Mouse (Mus musculus) embryonic facial prominence, embryonic 11.5 days (tissue): ENCODE measurements around the gene Slc28a3. TPM values are rescaled to one million over a fixed set of nuclear protein-coding genes. Genes with fewer than 3 reads are reported as not detected.
A peak's percentile ranks its signal among the peaks of the same experiment; 100 is the strongest.

Source experiments
- ATAC-seq: fragments of 200-750 bp; cut with Nextera tagmentation; replicated peaks from 2 replicates; pipeline ENCODE4 v1.8.0; 2017; ENCODE audit warnings: low read depth; ENCODE audit not compliant: insufficient number of reproducible peaks, low FRiP score, low TSS enrichment
- DNase-seq: peaks from one replicate; pipeline ENCODE4 v3.0.0-alpha.2; 2015; ENCODE audit warnings: low spot score
- H3K27ac ChIP-seq: fragments of 300-500 bp; sonication (generic); replicated peaks from 2 replicates; pipeline ENCODE4 v1.5.1; 2014; ENCODE audit warnings: mild to moderate bottlenecking, low read depth, low read length, control low read depth
- H3K27me3 ChIP-seq: fragments of 300-500 bp; sonication (generic); 2 replicates; pipeline ENCODE4 v1.6.1; 2014; ENCODE audit warnings: mild to moderate bottlenecking, low read length, moderate library complexity, mixed read lengths; ENCODE audit not compliant: control insufficient read depth, insufficient read depth
- H3K36me3 ChIP-seq: fragments of 300-500 bp; sonication (generic); replicated peaks from 2 replicates; pipeline ENCODE4 v1.6.1; 2014; ENCODE audit warnings: low read depth, mild to moderate bottlenecking, low read length, moderate library complexity, mixed read lengths; ENCODE audit not compliant: control insufficient read depth, insufficient read depth
- H3K4me1 ChIP-seq: fragments of 300-500 bp; sonication (generic); 2 replicates; pipeline ENCODE4 v1.6.1; 2014; ENCODE audit warnings: low read length, mixed read lengths; ENCODE audit not compliant: control insufficient read depth, insufficient read depth
- H3K4me2 ChIP-seq: fragments of 300-500 bp; sonication (generic); 2 replicates; pipeline ENCODE4 v1.6.1; 2014; ENCODE audit warnings: low read depth, mild to moderate bottlenecking, control low read depth, low read length, moderate library complexity
- H3K4me3 ChIP-seq: fragments of 300-500 bp; sonication (generic); 2 replicates; pipeline ENCODE4 v1.5.1; 2014; ENCODE audit warnings: low read depth, low read length, control low read depth
- H3K9ac ChIP-seq: fragments of 300-500 bp; sonication (generic); replicated peaks from 2 replicates; pipeline ENCODE4 v1.6.1; 2014; ENCODE audit warnings: mild to moderate bottlenecking, control low read depth, low read length
- H3K9me3 ChIP-seq: fragments of 300-500 bp; sonication (generic); replicated peaks from 2 replicates; pipeline ENCODE4 v1.6.1; 2016; ENCODE audit warnings: mild to moderate bottlenecking, low read length, inconsistent platforms, mixed read lengths; ENCODE audit not compliant: control insufficient read depth
- WGBS: fragments of 180-500 bp; shearing (Covaris S2); extraction: QIAGEN DNeasy Blood & Tissue Kit; methylation state at CpG from one replicate; pipeline ENCODE4 v1.1.7; 2014; 5-methylcytosine and 5-hydroxymethylcytosine counted together
- polyA plus RNA-seq: library from polyadenylated mRNA; unstranded; fragments of >200 nt; fragmentation: Nextera tagmentation; extraction: Ambion mirVana; gene quantifications from 2 replicates; pipeline ENCODE4 v1.2.1, GENCODE M21; 2014

The Slc28a3 gene
- 0.07 TPM in 1 of 2 replicates, not detected in the other for polyA plus RNA-seq

GRCm38 (mm10) chr13:58610716-58611115 lies at the start of gene Slc28a3:
Gene Slc28a3, minus strand, starts transcription at chr13:58610877.
- H3K9ac ChIP-seq = no peak within 1 kb of the TSS
- no peak for DNase-seq
- 5% methylated on average over 12 of the region's 12 CpGs for WGBS
- H3K36me3 ChIP-seq = no peaks in the 10 kb centered on the region
- H3K4me2 ChIP-seq = no peak within 1 kb of the TSS
- H3K4me1 ChIP-seq = no peaks in the 10 kb centered on the region
- ATAC-seq = no peak
- no peaks in the 10 kb centered on the region for H3K9me3 ChIP-seq
- H3K4me3 ChIP-seq = no peak within 1 kb of the TSS
- no peaks in the 10 kb centered on the region for H3K27me3 ChIP-seq
- H3K27ac ChIP-seq = no peak within 1 kb of the TSS

- Histone ChIP-seq H3K27me3 (no peaks in the 10 kb centered on the region), H3K4me2 (no peak overlapping the region), H3K36me3 (no peaks in the 10 kb centered on the region), H3K4me3 (no peak overlapping the region), H3K4me1 (no peaks in the 10 kb centered on the region), H3K27ac (no peak overlapping the region), H3K9me3 (no peaks in the 10 kb centered on the region), H3K9ac (no peak overlapping the region)
- no peak for DNase-seq
- no peak for ATAC-seq
- WGBS = 55% methylated on average over 9 of the region's 9 CpGs
Observed at GRCm38 (mm10) chr13:58657987-58658386, 47.3 kb upstream of the Slc28a3 start.

GRCm38 (mm10) chr13:58656885-58657284 lies 46.2 kb upstream of the Slc28a3 start:
- Histone ChIP-seq H3K27ac (no peak overlapping the region), H3K9me3 (no peaks in the 10 kb centered on the region), H3K36me3 (no peaks in the 10 kb centered on the region), H3K4me2 (no peak overlapping the region), H3K4me3 (no peak overlapping the region), H3K4me1 (no peaks in the 10 kb centered on the region), H3K9ac (no peak overlapping the region), H3K27me3 (no peaks in the 10 kb centered on the region)
- DNase-seq (no peak), ATAC-seq (no peak)
- WGBS = 82% methylated on average over 3 of the region's 3 CpGs

GRCm38 (mm10) chr13:58655552-58655951 lies 44.9 kb upstream of the Slc28a3 start:
- H3K9ac ChIP-seq = no peak overlapping the region
- no peak overlapping the region for H3K27ac ChIP-seq
- no peaks in the 10 kb centered on the region for H3K27me3 ChIP-seq
- ATAC-seq = no peak
- H3K4me3 ChIP-seq = no peak overlapping the region
- no peaks in the 10 kb centered on the region for H3K36me3 ChIP-seq
- DNase-seq = no peak
- WGBS = 74% methylated on average over 10 of the region's 10 CpGs
- no peaks in the 10 kb centered on the region for H3K9me3 ChIP-seq
- no peak overlapping the region for H3K4me2 ChIP-seq
- no peaks in the 10 kb centered on the region for H3K4me1 ChIP-seq

- H3K4me3 ChIP-seq = no peak overlapping the region
- no peaks in the 10 kb centered on the region for H3K9me3 ChIP-seq
- H3K36me3 ChIP-seq = no peaks in the 10 kb centered on the region
- 7% methylated on average over 6 of the region's 6 CpGs for WGBS
- H3K27ac ChIP-seq = no peak overlapping the region
- ATAC-seq (no peak), DNase-seq (peak; percentile 73)
- H3K4me1 ChIP-seq = no peaks in the 10 kb centered on the region
- H3K9ac ChIP-seq = no peak overlapping the region
- H3K27me3 ChIP-seq = no peaks in the 10 kb centered on the region
- H3K4me2 ChIP-seq = no peak overlapping the region
Observed at GRCm38 (mm10) chr13:58640330-58640729, 29.7 kb upstream of the Slc28a3 start.

- H3K9ac ChIP-seq = no peak overlapping the region
- H3K4me2 ChIP-seq = no peak overlapping the region
- H3K9me3 ChIP-seq = no peaks in the 10 kb centered on the region
- no peak overlapping the region for H3K4me3 ChIP-seq
- H3K27me3 ChIP-seq = no peaks in the 10 kb centered on the region
- no peaks in the 10 kb centered on the region for H3K4me1 ChIP-seq
- ATAC-seq = 0 out of 2 replicates have a peak, but pooled peaks have one; percentile 34
- peak; percentile 60 for DNase-seq
- 47% methylated on average over 4 of the region's 4 CpGs for WGBS
- no peaks in the 10 kb centered on the region for H3K36me3 ChIP-seq
- H3K27ac ChIP-seq = no peak overlapping the region
Observed at GRCm38 (mm10) chr13:58638950-58639349, 28.3 kb upstream of the Slc28a3 start.

GRCm38 (mm10) chr13:58637360-58638002 lies 26.8 kb upstream of the Slc28a3 start:
- no peak overlapping the region for H3K4me3 ChIP-seq
- WGBS = 20% methylated on average over 13 of the region's 13 CpGs

GRCm38 (mm10) chr13:58633887-58634286 lies 23.2 kb upstream of the Slc28a3 start:
- ATAC-seq (no peak), DNase-seq (no peak)
- no peaks in the 10 kb centered on the region for H3K36me3 ChIP-seq
- WGBS = 20% methylated on average over 4 of the region's 4 CpGs
- no peaks in the 10 kb centered on the region for H3K4me1 ChIP-seq
- H3K4me3 ChIP-seq = no peak overlapping the region
- no peak overlapping the region for H3K27ac ChIP-seq
- no peaks in the 10 kb centered on the region for H3K27me3 ChIP-seq
- no peak overlapping the region for H3K9ac ChIP-seq
- H3K9me3 ChIP-seq = no peaks in the 10 kb centered on the region
- H3K4me2 ChIP-seq = no peak overlapping the region

More at GRCm38 (mm10) chr13:58637360-58638002, 26.8 kb upstream of the Slc28a3 start:
- DNase-seq (peak; percentile 89), ATAC-seq (no peak)
- Histone ChIP-seq H3K27me3 (no peaks in the 10 kb centered on the region), H3K9me3 (no peaks in the 10 kb centered on the region), H3K36me3 (no peaks in the 10 kb centered on the region), H3K9ac (no peak overlapping the region), H3K4me2 (no peak overlapping the region), H3K27ac (no peak overlapping the region), H3K4me1 (no peaks in the 10 kb centered on the region)
